Mouse (Mus musculus): ENCODE results near the gene Keap1. TPM values are rescaled to one million over a fixed set of nuclear protein-coding genes. Genes with fewer than 3 reads are reported as not detected.
"Not testable (repeated sequence)": the region's sequence is repeated elsewhere in the genome, so short reads cannot be mapped to it uniquely, and the experiment has no call there.

Keap1 gene
- polyA plus RNA-seq, 1 experiment from 2014 or later, result 72.5 TPM

DNA sequence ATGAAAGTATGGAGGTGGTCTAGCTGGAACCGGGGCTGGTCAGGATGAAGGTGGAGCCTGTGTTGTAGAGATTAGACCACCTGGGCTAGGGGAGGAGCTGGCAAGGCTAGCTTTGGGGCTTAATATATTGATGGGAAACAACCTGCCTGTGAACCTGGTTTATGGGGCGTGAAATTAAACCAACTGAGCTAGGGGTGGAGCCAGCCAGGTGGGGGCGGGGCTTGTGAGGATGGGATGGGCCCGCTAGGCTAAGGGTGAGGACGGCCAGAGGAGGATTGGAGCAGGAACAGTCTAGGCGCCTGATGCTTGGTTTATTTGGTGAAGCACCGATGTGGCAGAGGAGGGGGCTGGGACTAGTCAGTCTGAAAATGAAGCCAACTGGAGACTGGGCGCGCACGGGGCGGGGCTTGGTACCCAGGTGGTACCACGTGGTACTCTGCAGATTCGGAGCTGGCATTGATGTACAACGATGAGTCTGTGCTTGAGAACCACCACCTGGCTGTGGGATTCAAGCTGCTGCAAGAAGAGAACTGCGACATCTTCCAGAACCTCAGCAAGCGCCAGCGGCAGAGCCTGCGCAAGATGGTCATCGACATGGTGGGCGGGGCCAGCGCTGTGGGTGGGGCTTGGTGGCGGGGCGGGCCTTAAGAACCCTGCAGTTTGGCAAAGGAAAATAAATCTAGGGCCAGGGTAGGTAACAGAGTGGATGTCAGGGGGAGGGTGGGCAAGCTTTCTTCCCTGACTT lies 34.5 kb downstream of the Keap1 start:
- no peaks in the 10 kb centered on the region for H3K9me3 ChIP-seq
- peaks cover 6% of the 10 kb centered on the region; the same call in 1 of the 2 replicates for H3K4me1 ChIP-seq
- peak overlapping the region; percentile 37 for H3K4me2 ChIP-seq (replicated peaks)
- peak overlapping the region; percentile 33 for H3K4me3 ChIP-seq
- no peak overlapping the region for H3K9ac ChIP-seq (replicated peaks)
- peaks cover 2% of the 10 kb centered on the region; the same call in 1 of the 2 replicates for H3K36me3 ChIP-seq
- no peaks in the 10 kb centered on the region for H3K27me3 ChIP-seq
- H3K27ac ChIP-seq (replicated peaks), result no peak overlapping the region
- WGBS, result 2% methylated on average over 23 of the region's 23 CpGs
- peak; percentile 62 for ATAC-seq (replicated peaks)

DNA sequence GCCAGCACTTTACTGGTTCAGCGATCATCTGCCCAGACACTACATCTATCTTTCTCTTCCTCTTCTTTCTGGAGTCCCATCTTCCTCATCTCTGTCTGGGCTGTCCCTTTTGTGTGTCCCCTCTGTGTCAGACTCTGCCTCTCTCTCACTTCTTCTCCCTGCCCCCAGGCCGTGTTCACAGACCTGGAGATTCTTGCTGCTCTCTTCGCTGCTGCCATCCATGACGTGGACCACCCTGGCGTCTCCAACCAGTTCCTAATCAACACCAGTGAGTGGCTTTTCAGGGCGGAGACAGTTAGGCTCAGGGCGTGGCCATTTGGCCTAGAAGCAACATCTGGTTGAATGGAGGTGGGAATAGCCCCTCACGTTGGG lies 35.0 kb downstream of the Keap1 start:
- 22% methylated on average over 8 of the region's 8 CpGs for WGBS
- Histone ChIP-seq H3K27ac (replicated peaks) (no peak overlapping the region), H3K27me3 (no peaks in the 10 kb centered on the region), H3K36me3 (peaks cover 2% of the 10 kb centered on the region; the same call in 1 of the 2 replicates), H3K4me1 (peaks cover 6% of the 10 kb centered on the region; the same call in 1 of the 2 replicates), H3K4me2 (replicated peaks) (no peak overlapping the region; the same call in 1 of the 2 replicates), H3K9me3 (no peaks in the 10 kb centered on the region), H3K9ac (replicated peaks) (no peak overlapping the region), H3K4me3 (no peak overlapping the region)
- no peak for ATAC-seq (replicated peaks)

DNA sequence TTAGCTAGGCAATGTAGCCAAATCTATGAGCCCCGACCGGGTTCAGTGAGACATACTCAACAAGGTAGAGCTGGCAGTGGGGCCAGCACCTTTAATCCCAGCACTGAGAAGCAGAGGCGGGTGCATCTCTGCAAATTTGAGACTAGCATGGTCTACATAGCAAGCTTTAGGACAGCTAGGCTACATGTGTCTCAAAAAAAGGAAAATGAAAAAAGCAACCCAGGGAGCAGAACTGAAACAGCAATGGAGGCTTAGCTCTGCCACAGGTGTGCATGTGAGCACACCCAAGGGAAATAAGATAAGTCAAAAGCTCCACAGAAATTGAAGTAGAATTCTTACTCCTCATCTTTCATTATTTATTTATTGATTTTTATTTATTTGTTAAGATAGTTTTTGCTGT lies 40.2 kb downstream of the Keap1 start:
- WGBS, result 82% methylated on average over 3 of the region's 3 CpGs
- Histone ChIP-seq H3K27ac (replicated peaks) (no peak overlapping the region), H3K4me2 (replicated peaks) (peak overlapping the region; percentile 79; the same call in 1 of the 2 replicates), H3K9ac (replicated peaks) (no peak overlapping the region), H3K4me1 (peaks cover 25% of the 10 kb centered on the region), H3K9me3 (no peaks in the 10 kb centered on the region), H3K36me3 (peaks cover 2% of the 10 kb centered on the region; the same call in 1 of the 2 replicates), H3K4me3 (no peak overlapping the region), H3K27me3 (no peaks in the 10 kb centered on the region)
- ATAC-seq (replicated peaks), result no peak

DNA sequence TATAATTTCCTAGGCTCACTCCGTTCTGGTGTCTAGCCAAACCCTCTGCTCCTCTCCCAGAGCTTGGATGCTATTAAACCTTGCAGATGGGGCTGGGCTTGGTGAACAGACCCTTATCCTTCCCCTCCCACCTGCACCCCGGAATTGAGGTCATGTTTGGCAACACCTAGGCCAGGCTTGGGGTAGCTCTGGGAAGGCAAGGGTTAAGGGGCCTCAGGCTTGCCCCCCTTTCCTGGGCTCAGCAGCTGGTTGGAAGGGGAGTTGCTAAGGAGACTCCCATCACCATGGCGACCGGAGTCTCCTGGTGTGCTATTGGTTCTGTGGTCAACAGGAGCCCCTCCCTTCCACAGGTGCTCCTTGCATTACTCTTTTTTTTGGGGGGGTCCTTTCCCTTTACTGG lies 41.2 kb downstream of the Keap1 start:
- peak; percentile 82 for ATAC-seq (replicated peaks)
- Histone ChIP-seq H3K4me1 (peaks cover 25% of the 10 kb centered on the region), H3K27ac (replicated peaks) (peak overlapping the region; percentile 52), H3K4me2 (replicated peaks) (peak overlapping the region; percentile 79), H3K36me3 (peaks cover 2% of the 10 kb centered on the region; the same call in 1 of the 2 replicates), H3K4me3 (peak overlapping the region; percentile 61), H3K9me3 (no peaks in the 10 kb centered on the region), H3K27me3 (no peaks in the 10 kb centered on the region), H3K9ac (replicated peaks) (peak overlapping the region; percentile 70)
- 5% methylated on average over 4 of the region's 4 CpGs for WGBS

DNA sequence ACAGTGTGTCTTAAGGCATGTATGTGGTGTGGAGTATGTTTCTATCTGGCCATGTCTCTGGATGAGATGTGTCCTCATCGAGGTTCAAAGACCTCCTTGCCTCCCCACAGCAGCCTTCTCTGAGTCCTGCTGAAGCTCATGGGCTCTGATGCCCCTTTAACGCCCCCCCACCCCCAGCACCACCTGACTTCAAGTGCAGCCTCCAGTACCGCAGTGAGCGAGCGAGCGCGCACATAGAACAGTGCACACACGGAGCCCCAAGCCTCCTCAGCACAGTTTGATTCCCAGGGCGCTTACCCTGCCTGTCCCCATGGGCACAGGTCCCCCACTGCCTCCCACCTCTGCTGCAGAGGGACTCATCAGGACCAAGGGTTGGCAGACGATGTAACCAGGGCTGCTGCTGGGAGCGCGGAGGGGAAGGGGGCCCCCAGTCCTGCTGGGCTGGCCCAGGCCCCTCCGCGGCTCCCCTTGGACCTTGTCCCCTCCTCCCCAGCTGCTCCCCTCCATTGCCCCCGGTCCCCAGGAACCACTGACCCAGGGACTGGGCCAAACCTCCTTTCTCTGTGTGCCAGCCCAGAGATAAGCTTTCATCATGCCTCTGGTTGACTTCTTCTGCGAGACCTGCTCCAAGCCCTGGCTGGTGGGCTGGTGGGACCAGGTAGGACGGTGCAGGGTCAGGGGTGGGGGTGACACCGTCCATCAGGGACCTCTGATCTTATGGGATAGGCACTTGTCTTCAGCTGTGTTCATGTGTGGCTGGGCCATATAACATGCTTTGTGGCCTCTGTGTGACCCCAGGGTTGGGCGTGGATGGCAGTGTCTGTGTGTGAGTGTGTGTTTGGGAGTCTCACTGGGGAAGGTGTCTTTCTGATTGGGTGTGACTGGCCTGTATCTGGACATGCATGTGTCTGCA lies 42.4 kb downstream of the Keap1 start:
- Histone ChIP-seq H3K4me2 (replicated peaks) (peak overlapping the region; percentile 79), H3K9me3 (no peaks in the 10 kb centered on the region), H3K4me1 (peaks cover 25% of the 10 kb centered on the region), H3K27me3 (no peaks in the 10 kb centered on the region), H3K9ac (replicated peaks) (peak overlapping the region; percentile 70), H3K4me3 (peak overlapping the region; percentile 61), H3K27ac (replicated peaks) (peak overlapping the region; percentile 72), H3K36me3 (peaks cover 2% of the 10 kb centered on the region; the same call in 1 of the 2 replicates)
- peak; percentile 79 for ATAC-seq (replicated peaks)
- WGBS, result 22% methylated on average over 18 of the region's 19 CpGs

DNA sequence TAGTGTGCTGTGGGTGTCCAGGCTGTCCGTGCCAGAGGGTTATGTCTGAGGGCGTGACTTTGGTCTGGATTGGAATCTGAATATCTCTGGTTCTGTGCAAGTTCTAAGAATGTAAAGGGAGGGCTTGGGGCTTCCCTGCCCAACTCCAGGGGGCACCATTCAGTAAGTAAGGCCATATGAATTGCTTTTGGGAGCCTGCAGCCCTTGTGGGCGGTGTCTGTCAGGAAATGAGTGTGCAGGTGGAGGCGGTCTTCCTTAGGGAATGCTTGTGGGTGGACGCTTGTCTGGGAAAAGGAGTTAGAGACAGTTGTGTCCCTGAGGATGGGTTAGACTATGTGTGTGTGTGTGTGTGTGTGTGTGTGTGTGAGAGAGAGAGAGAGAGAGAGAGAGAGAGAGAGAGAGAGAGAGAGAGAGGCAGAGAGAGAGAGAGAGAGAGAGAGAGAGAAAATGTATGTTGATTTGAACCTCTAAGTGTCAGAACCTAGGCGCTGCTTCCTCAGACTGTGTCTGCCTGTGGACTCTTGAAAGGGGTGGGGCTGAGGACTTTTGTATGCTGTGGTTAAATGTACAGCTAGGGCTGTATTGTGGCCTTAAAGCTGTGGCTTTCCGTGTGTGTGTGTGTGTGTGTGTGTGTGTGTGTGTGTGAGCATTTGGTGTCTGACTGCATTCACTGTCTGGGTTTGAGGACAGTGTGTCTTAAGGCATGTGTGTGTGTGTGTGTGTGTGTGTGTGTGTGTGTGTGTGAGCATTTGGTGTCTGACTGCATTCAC lies 43.2 kb downstream of the Keap1 start:
- H3K9me3 ChIP-seq; H3K36me3 ChIP-seq; H3K9ac ChIP-seq (replicated peaks); H3K27me3 ChIP-seq; H3K27ac ChIP-seq (replicated peaks); H3K4me2 ChIP-seq (replicated peaks): not testable (repeated sequence)
- 40% methylated on average over 7 of the region's 7 CpGs for WGBS
- peaks cover 25% of the 10 kb centered on the region for H3K4me1 ChIP-seq
- peak; percentile 10; the same call in 1 of the 2 replicates for ATAC-seq (replicated peaks)
- H3K4me3 ChIP-seq, result peak overlapping the region; percentile 61; the same call in 1 of the 2 replicates

DNA sequence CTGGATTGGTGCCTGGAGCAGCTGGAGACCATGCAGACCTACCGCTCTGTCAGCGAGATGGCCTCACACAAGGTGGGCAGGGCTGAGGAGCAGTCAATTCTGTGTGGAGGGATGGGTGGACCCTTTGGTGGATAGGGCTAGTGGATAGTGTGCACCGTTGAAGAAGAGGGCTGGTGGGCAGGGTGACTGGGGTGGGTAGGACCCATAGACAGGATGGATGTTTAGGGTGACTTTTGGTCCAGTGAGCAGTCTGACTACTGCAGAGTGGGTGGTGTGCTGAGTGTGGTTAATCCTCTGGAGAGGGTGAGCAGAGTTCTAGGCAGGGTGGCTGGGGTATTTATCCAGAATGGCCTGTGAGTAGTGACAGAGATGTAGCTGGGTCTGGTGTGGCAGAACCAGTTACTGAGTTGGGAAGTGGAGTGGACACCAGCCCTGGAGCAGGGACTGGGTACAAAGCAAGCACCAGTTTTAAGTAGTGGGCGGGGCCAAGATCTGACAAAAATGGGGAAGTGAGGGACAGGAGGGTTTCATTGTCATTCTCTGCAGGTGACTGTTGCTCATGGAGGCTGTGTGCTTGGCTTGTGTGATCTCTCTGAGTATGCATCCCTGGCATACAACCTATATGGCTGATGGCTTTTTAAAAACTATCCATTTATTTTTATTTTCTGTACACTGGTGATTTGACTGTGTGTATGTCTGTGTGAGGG lies 44.2 kb downstream of the Keap1 start:
- WGBS, result 75% methylated on average over 4 of the region's 4 CpGs
- H3K27ac ChIP-seq (replicated peaks), result no peak overlapping the region
- H3K27me3 ChIP-seq, result no peaks in the 10 kb centered on the region
- peaks cover 25% of the 10 kb centered on the region for H3K4me1 ChIP-seq
- no peak for ATAC-seq (replicated peaks)
- H3K4me2 ChIP-seq (replicated peaks), result no peak overlapping the region
- H3K36me3 ChIP-seq, result no peaks in the 10 kb centered on the region
- H3K9ac ChIP-seq (replicated peaks), result no peak overlapping the region
- H3K9me3 ChIP-seq, result no peaks in the 10 kb centered on the region
- no peak overlapping the region for H3K4me3 ChIP-seq

DNA sequence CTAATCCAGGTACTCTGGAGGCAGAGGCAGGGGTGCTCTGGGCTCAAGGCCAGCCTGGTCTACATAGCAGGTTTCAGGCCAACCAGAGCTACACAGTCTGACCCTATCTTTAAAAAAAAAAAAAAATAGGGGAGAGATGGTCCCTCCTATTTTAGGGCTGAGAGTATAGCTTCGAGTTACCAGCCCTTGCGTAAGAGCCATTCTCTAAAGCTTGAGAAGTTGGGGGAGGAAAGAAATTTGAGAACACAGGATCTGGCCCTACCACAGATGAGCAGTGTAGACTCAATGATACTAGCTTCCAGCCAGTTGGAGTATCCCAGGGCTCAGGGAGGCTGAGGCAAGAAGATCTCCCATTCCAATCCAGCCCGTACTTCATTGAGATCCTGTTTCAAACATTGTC lies 45.4 kb downstream of the Keap1 start:
- no peak overlapping the region for H3K4me3 ChIP-seq
- H3K4me1 ChIP-seq, result peaks cover 22% of the 10 kb centered on the region
- no peaks in the 10 kb centered on the region for H3K9me3 ChIP-seq
- WGBS, result 88% methylated on average over 3 of the region's 3 CpGs
- H3K27ac ChIP-seq (replicated peaks), result no peak overlapping the region
- no peaks in the 10 kb centered on the region for H3K27me3 ChIP-seq
- no peak overlapping the region for H3K9ac ChIP-seq (replicated peaks)
- H3K36me3 ChIP-seq, result no peaks in the 10 kb centered on the region
- H3K4me2 ChIP-seq (replicated peaks), result no peak overlapping the region
- ATAC-seq (replicated peaks), result no peak

DNA sequence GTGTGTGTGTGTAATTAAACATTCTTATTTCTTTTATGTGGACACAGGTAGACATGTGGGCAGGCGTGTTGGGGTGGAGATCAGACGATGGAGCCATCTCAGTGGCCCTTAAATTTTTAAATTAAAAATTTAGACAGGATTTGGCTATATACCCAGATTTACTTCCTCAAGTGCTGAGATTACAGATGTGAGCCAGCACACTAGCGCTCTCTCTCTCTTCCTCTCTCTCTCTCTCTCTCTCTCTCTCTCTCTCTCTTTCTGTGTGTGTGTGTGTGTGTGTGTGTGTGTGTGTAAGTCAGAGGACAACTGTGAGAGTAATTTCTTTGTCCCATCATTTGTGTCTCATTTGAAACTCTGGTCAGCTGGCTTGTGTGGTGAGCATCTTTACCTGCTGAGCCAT lies 48.5 kb downstream of the Keap1 start:
- H3K4me1 ChIP-seq, result no peaks in the 10 kb centered on the region
- H3K27me3 ChIP-seq, result no peaks in the 10 kb centered on the region
- H3K9ac ChIP-seq (replicated peaks), result no peak overlapping the region
- H3K27ac ChIP-seq (replicated peaks), result no peak overlapping the region
- 83% methylated on average over 3 of the region's 3 CpGs for WGBS
- ATAC-seq (replicated peaks), result no peak
- no peak overlapping the region for H3K4me2 ChIP-seq (replicated peaks)
- no peaks in the 10 kb centered on the region for H3K9me3 ChIP-seq
- no peak overlapping the region for H3K4me3 ChIP-seq
- H3K36me3 ChIP-seq, result no peaks in the 10 kb centered on the region

DNA sequence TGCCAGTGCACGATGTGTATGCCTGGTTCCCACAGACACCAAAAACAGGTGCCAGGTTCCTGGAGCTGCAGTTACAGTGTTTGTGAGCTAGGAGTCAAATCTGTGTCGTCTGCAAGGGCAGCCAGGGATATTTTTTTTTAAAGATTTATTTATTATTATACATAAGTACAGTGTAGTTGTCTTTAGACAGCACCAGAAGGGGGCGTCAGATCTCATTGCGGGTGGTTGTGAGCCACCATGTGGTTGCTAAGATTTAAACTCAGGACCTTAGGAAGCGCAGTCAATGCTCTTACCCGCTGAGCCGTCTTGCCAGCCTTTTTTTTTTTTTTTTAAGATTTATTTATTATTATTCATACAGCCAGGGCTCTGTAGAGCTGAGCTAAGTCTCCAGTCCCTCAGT lies 49.3 kb downstream of the Keap1 start:
- WGBS, result 38% methylated on average over 7 of the region's 7 CpGs
- no peaks in the 10 kb centered on the region for H3K9me3 ChIP-seq
- no peaks in the 10 kb centered on the region for H3K27me3 ChIP-seq

DNA sequence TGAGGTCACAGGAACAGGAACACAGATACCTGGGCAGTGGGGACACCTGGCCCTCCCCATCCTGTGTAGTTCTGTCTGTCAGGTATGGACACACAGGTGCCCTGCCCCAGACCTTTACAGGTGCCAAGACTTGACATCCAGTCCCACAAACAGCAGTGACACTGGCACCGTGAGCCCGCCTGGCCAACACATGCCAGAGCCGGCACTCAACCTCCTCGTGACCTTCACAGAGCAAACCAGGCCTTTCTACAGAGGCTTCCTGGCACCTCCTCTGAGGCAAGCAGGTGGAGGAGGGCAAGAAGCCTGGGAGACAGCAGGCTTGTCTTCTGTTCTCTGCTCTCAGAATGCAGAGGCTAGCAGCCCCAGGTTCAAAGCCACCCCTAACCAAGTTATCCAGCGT lies 53.7 kb downstream of the Keap1 start:
- ATAC-seq (replicated peaks), result no peak
- Histone ChIP-seq H3K4me2 (replicated peaks) (no peak overlapping the region), H3K36me3 (no peaks in the 10 kb centered on the region), H3K4me1 (peaks cover 7% of the 10 kb centered on the region), H3K27ac (replicated peaks) (no peak overlapping the region), H3K9ac (replicated peaks) (no peak overlapping the region), H3K4me3 (no peak overlapping the region), H3K27me3 (peaks cover 34% of the 10 kb centered on the region), H3K9me3 (no peaks in the 10 kb centered on the region)
- 89% methylated on average over 5 of the region's 5 CpGs for WGBS

More for the DNA sequence above, 49.3 kb downstream of the Keap1 start:
- Histone ChIP-seq H3K9ac (replicated peaks) (no peak overlapping the region), H3K4me3 (no peak overlapping the region), H3K27ac (replicated peaks) (no peak overlapping the region), H3K36me3 (no peaks in the 10 kb centered on the region), H3K4me2 (replicated peaks) (no peak overlapping the region), H3K4me1 (no peaks in the 10 kb centered on the region)
- ATAC-seq (replicated peaks), result no peak

Measured in forebrain, embryonic 15.5 days (tissue).